Mouse (Mus musculus) forebrain, embryonic 10.5 days (tissue): ENCODE measurements at regions not wholly inside any gene's neighbourhood (a gene's known extent, or its start where the extent isn't known, plus 50 kb on each side); places are given as distances from the start of the nearest gene placed in this dataset.

Experiments
- DNase-seq: peaks from one replicate; pipeline ENCODE4 v3.0.0-alpha.2; 2017; ENCODE audit warnings: low spot score; ENCODE audit errors: extremely low spot score
- H3K27ac ChIP-seq: fragments of 300-500 bp; sonication (generic); 2 replicates; pipeline ENCODE4 v1.5.1; 2016; ENCODE audit warnings: mild to moderate bottlenecking
- H3K27me3 ChIP-seq: fragments of 300-500 bp; sonication (generic); 2 replicates; pipeline ENCODE4 v1.6.1; 2016; ENCODE audit warnings: mild to moderate bottlenecking; ENCODE audit not compliant: poor library complexity, severe bottlenecking
- H3K36me3 ChIP-seq: fragments of 300-500 bp; sonication (generic); replicated peaks from 2 replicates; pipeline ENCODE4 v1.6.1; 2016; ENCODE audit warnings: mild to moderate bottlenecking, moderate library complexity
- H3K4me1 ChIP-seq: fragments of 300-500 bp; sonication (generic); 2 replicates; pipeline ENCODE4 v1.6.1; 2016
- H3K4me3 ChIP-seq: fragments of 300-500 bp; sonication (generic); 2 replicates; pipeline ENCODE4 v1.5.1; 2016; ENCODE audit warnings: mild to moderate bottlenecking, moderate library complexity
- H3K9me3 ChIP-seq: fragments of 300-500 bp; sonication (generic); 2 replicates; pipeline ENCODE4 v1.6.1; 2016; ENCODE audit warnings: mild to moderate bottlenecking, moderate library complexity
- WGBS: fragments of 180-500 bp; shearing (Covaris S2); methylation state at CpG from one replicate; pipeline ENCODE4 v1.1.7; 2016; 5-methylcytosine and 5-hydroxymethylcytosine counted together

DNA sequence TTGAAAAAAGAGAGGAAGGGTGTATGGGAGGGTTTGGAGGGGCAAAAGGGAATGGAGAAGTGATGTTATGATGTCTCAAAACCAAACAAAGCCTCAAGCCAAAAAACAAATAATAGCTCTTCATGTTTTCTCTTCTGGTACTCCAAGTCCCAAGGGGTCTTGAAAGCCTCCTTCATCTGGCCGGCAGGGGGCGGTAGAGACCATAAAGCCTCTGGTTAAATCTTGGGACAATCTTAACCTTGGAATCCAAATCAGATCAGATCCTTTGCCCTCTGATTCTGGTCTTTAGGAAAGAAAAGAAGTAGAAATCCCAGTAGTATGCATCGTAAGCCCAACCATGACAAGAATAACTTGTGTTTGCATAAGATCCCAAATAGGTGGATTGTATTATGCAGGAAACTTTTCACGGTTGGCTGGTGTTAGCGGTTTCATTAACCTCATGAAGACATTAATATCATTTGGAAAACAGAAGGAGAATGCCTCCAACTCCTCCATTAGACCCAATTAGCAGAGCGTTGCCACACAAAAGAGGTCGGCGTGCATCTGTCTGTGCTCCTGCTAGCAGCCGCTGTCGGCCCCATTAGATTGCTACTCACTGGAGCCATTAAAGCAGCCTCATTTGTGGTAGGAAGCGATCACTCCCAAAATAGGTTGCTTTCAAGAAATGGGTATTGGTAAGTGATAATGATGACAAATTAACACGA is 116.0 kb downstream of the Cavin4 start:
- Histone ChIP-seq H3K4me1 (peaks cover 19% of the 10 kb centered on the region), H3K4me3 (no peak overlapping the region), H3K27me3 (no peaks in the 10 kb centered on the region), H3K36me3 (no peaks in the 10 kb centered on the region), H3K27ac (no peak overlapping the region), H3K9me3 (no peaks in the 10 kb centered on the region)
- peak; percentile 82 for DNase-seq
- 55% methylated on average over 12 of the region's 12 CpGs for WGBS

DNA sequence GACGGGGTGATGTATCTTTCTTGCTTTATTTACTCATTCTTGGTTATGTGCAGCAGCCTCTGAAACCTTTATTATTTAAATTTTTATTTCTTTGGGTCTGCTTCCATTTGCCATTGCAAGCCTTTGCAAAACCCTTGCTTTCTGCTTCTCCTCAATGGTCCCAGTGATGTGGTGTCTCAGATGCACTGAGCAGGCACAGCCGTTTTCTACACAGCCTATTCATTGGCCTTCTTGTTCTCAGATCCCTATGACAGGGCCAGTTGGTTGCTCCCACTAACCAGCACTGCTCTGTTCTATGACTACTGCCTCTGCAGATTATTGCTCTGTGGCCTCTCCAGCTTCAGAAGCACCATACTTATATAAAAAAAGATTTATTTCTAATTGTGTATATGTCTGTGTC is 116.6 kb downstream of the Cavin4 start:
- WGBS = 78% methylated on average over 2 of the region's 2 CpGs

DNA sequence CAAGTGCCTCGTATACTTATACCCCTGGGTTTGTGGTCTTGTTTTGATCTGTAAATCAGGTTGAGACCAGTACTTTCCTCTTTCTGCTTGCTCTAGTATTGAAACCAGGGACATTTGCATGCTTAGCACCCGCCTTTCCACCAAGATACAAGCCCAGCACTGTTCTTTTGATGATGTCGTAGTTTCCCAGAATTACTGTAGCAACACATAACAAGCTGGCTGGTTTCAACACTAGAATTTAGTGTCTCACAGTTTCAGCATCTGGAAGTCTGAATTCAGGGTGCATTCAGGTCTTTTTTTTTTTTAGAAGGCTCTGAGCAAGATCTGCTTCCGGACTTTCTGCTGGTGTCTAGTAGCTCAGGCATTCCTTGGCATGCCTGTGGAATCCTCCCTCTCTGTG is 117.8 kb downstream of the Cavin4 start:
- Histone ChIP-seq H3K36me3 (no peaks in the 10 kb centered on the region), H3K4me1 (peaks cover 19% of the 10 kb centered on the region), H3K9me3 (no peaks in the 10 kb centered on the region), H3K27me3 (no peaks in the 10 kb centered on the region), H3K4me3 (no peak overlapping the region), H3K27ac (no peak overlapping the region)
- WGBS = 79% methylated on average over 4 of the region's 4 CpGs
- no peak for DNase-seq

More for the DNA sequence above, 116.6 kb downstream of the Cavin4 start:
- H3K27me3 ChIP-seq = no peaks in the 10 kb centered on the region
- H3K4me3 ChIP-seq = no peak overlapping the region
- H3K4me1 ChIP-seq = peaks cover 19% of the 10 kb centered on the region
- H3K36me3 ChIP-seq = no peaks in the 10 kb centered on the region
- DNase-seq = no peak
- H3K9me3 ChIP-seq = no peaks in the 10 kb centered on the region
- H3K27ac ChIP-seq = no peak overlapping the region

DNA sequence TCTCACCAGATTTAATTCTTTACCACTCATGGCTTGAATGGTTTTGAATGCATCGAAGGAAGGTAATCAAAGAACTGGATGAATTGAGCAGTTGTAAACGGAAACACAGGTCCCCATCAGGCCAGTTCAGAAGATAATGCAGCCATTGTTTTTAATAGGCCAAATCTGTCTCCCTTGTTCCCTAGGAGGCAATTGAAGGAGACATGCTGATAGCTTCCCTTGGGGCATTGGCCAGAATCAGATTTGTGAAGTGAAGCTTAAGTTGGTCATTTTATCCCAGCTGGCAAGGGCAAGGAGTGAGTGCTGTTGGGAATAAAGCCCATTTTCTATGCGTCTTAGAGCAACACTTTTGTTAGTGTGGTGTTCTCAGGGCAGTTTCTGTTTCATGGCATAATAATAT is 119.4 kb downstream of the Cavin4 start:
- Histone ChIP-seq H3K27me3 (no peaks in the 10 kb centered on the region), H3K9me3 (no peaks in the 10 kb centered on the region), H3K4me1 (peaks cover 19% of the 10 kb centered on the region), H3K36me3 (no peaks in the 10 kb centered on the region), H3K27ac (no peak overlapping the region), H3K4me3 (no peak overlapping the region)
- WGBS = 33% methylated on average over 3 of the region's 3 CpGs
- DNase-seq = no peak

DNA sequence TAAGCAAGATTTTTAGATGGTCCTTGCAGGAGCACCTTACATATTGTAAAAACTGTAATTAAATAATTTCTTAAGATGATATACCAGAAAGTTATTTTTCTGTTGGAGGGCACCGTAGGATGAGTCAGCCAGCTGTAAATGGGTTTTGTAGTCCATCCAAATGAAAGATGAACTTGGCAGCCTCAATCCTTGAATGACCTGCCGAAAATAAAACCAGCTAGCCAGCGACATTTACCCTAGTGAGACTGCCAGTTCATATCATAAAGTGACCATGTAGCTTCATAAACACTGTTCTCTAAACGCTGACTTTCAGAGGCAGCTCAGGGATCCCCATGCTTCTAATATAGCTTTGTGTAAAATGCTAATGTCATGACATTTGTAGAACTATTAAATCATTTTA is 127.8 kb downstream of the Cavin4 start:
- DNase-seq = no peak
- no peaks in the 10 kb centered on the region for H3K9me3 ChIP-seq
- no peak overlapping the region for H3K27ac ChIP-seq
- no peak overlapping the region for H3K4me3 ChIP-seq
- no peaks in the 10 kb centered on the region for H3K36me3 ChIP-seq
- H3K4me1 ChIP-seq = no peaks in the 10 kb centered on the region
- no peaks in the 10 kb centered on the region for H3K27me3 ChIP-seq
- WGBS = 92% methylated on average over 4 of the region's 4 CpGs

DNA sequence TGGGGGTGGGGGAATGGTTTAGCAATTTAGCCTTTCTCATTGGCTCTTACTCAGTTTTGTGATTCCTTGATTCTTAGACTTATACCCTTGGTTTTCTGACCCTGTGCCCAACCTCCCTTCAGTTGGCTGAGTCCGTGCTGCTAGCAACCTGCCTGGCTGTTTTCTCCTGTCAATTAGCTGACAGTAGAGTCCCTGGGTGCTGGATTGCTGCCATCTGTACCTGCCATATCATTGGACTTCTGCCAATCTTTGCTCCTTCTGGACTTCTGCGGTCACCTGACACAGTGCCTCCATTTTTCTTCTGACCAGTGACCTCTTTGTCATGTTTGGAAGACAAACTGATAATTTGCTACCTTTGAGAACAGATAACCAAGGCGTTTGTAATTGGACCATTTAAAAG is 140.5 kb downstream of the Cavin4 start:
- 79% methylated on average over 3 of the region's 3 CpGs for WGBS
- no peak overlapping the region for H3K27ac ChIP-seq

DNA sequence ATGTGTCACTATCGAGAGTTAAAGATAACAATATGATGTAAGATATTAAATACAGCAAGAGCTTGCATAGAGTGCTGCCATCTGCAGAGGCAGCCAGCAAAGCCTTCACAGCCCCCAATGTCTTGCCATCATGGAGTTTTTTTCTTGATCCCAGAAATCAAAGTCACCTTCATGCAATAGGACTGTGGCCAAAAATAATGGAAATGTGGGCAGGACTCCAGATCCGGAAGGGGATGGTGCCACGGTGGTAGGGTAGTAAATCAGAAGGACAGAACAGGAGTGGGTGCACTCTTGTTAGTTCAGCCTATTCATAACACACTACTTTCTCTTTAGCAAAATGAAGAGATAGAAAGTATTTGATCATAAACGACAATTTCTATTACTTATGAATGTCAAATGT is 145.3 kb downstream of the Cavin4 start:
- H3K27ac ChIP-seq = no peak overlapping the region

More for the DNA sequence above, 140.5 kb downstream of the Cavin4 start:
- Histone ChIP-seq H3K4me1 (peaks cover 5% of the 10 kb centered on the region), H3K36me3 (no peaks in the 10 kb centered on the region), H3K27me3 (no peaks in the 10 kb centered on the region), H3K4me3 (no peak overlapping the region), H3K9me3 (no peaks in the 10 kb centered on the region)
- no peak for DNase-seq

DNA sequence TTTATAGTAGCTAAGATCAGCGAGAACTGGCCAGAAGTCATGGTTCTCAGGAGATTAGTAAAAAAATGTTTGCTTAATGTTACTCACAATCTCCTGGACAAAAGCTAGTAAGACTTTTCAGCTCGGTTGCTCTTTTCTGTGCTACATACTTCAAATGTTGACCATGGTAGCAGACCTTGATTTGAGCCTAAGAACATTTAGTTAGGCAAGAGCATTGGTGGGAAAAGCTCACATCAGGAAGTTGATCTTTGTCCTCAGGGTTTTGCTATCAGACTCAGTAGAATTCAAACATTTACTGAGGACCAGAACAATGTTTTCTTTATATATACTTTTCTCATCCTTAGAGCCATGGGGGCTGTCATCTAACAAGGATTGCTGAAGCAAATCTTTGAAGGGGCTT is 170.4 kb downstream of the Cavin4 start:
- Histone ChIP-seq H3K27ac (no peak overlapping the region), H3K4me1 (no peaks in the 10 kb centered on the region), H3K36me3 (no peaks in the 10 kb centered on the region), H3K4me3 (no peak overlapping the region), H3K27me3 (no peaks in the 10 kb centered on the region), H3K9me3 (no peaks in the 10 kb centered on the region)
- WGBS = 79% methylated on average over 2 of the region's 2 CpGs
- DNase-seq = no peak

More for the DNA sequence above, 145.3 kb downstream of the Cavin4 start:
- no peak for DNase-seq
- H3K36me3 ChIP-seq = no peaks in the 10 kb centered on the region
- H3K9me3 ChIP-seq = no peaks in the 10 kb centered on the region
- no peaks in the 10 kb centered on the region for H3K27me3 ChIP-seq
- H3K4me1 ChIP-seq = peaks cover 3% of the 10 kb centered on the region
- WGBS = 92% methylated on average over 4 of the region's 4 CpGs
- no peak overlapping the region for H3K4me3 ChIP-seq

DNA sequence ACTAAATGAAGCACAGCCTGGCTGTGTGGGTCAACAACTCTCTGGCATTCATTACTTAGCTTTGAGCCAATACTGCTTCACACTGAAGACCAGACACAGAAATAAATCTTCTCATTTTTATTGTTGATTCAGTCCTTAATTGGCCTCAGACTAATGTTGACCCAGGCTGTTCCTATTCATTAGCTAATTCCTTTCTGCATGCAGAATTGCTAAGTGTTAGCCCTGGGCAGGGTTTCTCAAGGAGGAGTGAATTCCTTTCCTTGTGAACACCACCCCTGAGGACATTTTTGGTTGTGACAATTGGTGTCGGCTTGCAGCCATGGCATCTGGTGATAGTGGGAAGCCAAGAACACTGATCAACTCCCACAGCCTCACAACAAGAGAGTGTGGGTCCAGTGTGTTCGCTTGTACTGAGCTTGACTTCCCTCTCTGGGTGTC is 179.5 kb downstream of the Cavin4 start:
- H3K9me3 ChIP-seq = no peaks in the 10 kb centered on the region
- 61% methylated on average over 2 of the region's 2 CpGs for WGBS
- H3K4me1 ChIP-seq = peaks cover 12% of the 10 kb centered on the region
- no peaks in the 10 kb centered on the region for H3K36me3 ChIP-seq
- H3K27me3 ChIP-seq = no peaks in the 10 kb centered on the region
- no peak for DNase-seq
- no peak overlapping the region for H3K4me3 ChIP-seq
- no peak overlapping the region for H3K27ac ChIP-seq

DNA sequence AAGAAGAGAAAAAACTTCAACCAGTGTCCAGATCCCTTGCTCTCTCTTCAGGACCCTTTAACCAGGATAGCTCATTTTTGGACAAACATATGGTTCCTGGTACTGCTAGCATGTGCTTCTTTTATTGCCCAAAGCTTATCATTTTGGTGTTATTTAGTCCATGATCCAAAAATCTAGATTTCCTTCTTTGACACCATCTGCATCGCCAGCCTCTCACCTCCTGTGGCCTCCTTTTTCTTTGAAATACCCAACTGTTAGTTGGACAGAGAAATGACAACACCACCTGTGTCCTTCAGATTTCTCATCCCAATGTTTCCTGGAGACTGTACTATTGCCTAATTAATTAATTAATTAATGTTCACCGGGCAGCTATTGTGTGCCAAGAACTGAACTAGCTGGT is 188.0 kb upstream of the Plppr1 start:
- no peak overlapping the region for H3K27ac ChIP-seq
- DNase-seq = no peak
- H3K9me3 ChIP-seq = no peaks in the 10 kb centered on the region
- no peaks in the 10 kb centered on the region for H3K4me1 ChIP-seq
- WGBS = 88% methylated on average over 2 of the region's 2 CpGs
- no peaks in the 10 kb centered on the region for H3K27me3 ChIP-seq
- no peaks in the 10 kb centered on the region for H3K36me3 ChIP-seq
- H3K4me3 ChIP-seq = no peak overlapping the region

DNA sequence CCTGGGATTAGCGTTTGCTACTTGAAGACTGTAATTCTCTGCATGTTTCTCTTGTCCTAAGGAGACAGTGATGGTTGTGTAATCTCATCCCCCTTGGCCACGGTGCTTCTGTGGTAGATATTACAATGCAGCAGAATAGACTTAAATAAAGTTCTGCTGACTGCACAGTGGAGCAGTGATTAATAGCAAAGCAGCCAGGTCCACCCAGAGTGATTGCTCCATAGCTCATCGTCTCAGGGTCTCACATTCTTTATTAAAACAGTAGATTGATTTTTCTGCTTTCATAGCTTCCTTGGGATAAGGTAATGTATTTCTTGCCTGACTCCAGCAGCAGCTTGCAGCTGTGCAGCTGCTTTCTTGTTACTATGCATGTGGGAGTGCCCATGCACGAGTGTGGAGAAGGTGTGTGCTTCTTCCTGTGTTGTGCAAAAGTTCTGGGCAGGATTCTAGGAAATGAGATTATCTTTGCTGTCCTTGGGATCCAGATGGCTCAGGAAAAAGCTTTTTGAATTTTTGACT is 169.9 kb upstream of the Plppr1 start:
- Histone ChIP-seq H3K36me3 (no peaks in the 10 kb centered on the region), H3K4me3 (no peak overlapping the region), H3K9me3 (no peaks in the 10 kb centered on the region), H3K4me1 (no peaks in the 10 kb centered on the region), H3K27ac (no peak overlapping the region), H3K27me3 (no peaks in the 10 kb centered on the region)
- no peak for DNase-seq
- WGBS = 85% methylated on average over 4 of the region's 4 CpGs

DNA sequence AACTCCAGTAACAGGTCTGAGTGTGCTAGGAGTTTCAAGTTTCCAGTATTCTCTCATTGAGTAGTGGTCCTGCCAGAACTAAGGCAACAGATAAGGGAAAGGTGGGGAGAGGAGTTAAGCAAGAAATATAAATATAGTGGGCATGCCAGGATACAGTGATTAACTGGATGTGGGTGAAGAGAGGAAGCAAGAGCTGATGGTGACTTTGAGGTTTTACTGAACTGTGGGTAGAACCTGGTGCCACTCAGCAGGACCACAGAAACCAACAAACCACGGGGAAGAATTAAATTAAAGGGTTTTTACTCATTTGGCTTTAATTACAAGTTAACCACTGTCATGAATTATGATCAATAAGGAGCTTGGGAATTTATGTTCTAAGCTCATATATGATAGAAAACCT is 154.5 kb upstream of the Plppr1 start:
- no peak overlapping the region for H3K27ac ChIP-seq
- no peaks in the 10 kb centered on the region for H3K9me3 ChIP-seq
- 80% methylated on average over 1 of the region's 1 CpGs for WGBS
- DNase-seq = no peak
- H3K36me3 ChIP-seq = no peaks in the 10 kb centered on the region
- no peak overlapping the region for H3K4me3 ChIP-seq
- no peaks in the 10 kb centered on the region for H3K4me1 ChIP-seq
- H3K27me3 ChIP-seq = no peaks in the 10 kb centered on the region

DNA sequence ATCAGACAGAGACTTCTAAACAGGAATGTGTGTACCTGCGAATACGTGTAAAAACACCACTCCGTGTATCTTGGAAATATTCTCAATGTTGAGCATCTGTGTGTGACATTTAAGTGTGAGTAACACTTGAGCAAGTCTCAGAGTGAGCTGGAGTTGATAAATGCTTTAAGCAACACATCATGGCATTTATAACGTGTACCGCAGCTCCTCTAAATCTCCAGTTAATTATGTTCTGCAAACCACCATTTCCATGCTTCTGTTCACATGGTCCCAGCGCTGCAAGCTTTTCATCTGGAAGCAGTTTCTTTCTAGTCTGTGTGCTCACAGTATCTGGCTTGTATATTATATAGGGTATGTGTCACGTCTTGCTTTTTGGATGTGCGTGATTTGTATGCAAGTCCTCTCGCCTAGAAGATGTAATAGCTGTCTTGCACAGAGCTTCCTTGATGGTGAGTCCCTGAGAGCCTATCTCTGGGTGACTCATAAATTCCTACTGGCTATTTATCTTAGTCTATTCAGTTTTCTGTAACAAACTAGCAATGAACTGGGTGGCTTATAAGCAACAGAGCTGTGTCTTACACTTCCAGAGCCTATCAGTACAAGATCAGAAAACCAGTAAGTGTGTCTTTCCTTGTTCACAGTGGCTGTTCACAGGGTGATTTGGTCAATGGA is 153.7 kb upstream of the Plppr1 start:
- H3K4me1 ChIP-seq = no peaks in the 10 kb centered on the region
- H3K27ac ChIP-seq = no peak overlapping the region
- WGBS = 89% methylated on average over 9 of the region's 9 CpGs
- H3K36me3 ChIP-seq = no peaks in the 10 kb centered on the region
- no peaks in the 10 kb centered on the region for H3K9me3 ChIP-seq
- no peaks in the 10 kb centered on the region for H3K27me3 ChIP-seq
- no peak for DNase-seq
- no peak overlapping the region for H3K4me3 ChIP-seq
